Mouse (Mus musculus) E14TG2a.4 (cell line): ENCODE results near the gene Prss34.
A peak's percentile ranks its signal among the peaks of the same experiment; 100 is the strongest.

Experiments used
- H3K27me3 ChIP-seq: 2 replicates; pipeline ENCODE4 v1.6.1; 2014; ENCODE audit warnings: low read length, control low read depth; ENCODE audit not compliant: insufficient read depth
- H3K36me3 ChIP-seq: 2 replicates; pipeline ENCODE4 v1.6.1; 2014; ENCODE audit warnings: low read length, control low read depth; ENCODE audit not compliant: insufficient read depth
- H3K4me1 ChIP-seq: replicated peaks from 2 replicates; pipeline ENCODE4 v1.6.1; 2014; ENCODE audit warnings: low read depth, low read length, control low read depth
- H3K4me3 ChIP-seq: replicated peaks from 2 replicates; pipeline ENCODE4 v1.5.1; 2014; ENCODE audit warnings: mild to moderate bottlenecking, low read length
- H3K9me3 ChIP-seq: 2 replicates; pipeline ENCODE4 v1.6.1; 2014; ENCODE audit warnings: low read length, control low read depth
- CTCF ChIP-seq: conservative IDR thresholded peaks from 2 replicates; pipeline ENCODE4 v1.5.1; 2014; ENCODE audit warnings: low read length
- NANOG ChIP-seq: IDR thresholded peaks from 2 replicates; pipeline ENCODE4 v1.6.1; 2014; ENCODE audit warnings: borderline replicate concordance, low read length, mixed read lengths
- POU5F1 ChIP-seq: IDR thresholded peaks from 2 replicates; pipeline ENCODE4 v1.6.1; 2014; ENCODE audit warnings: low read length, borderline replicate concordance

Prss34 gene

GRCm38 (mm10) chr17:25288842-25289241 is 9.4 kb upstream of the Prss34 start:
- peaks cover 20% of the 10 kb centered on the region for H3K4me1 ChIP-seq
- H3K27me3 ChIP-seq = no peaks in the 10 kb centered on the region
- H3K4me3 ChIP-seq = no peak overlapping the region
- no peaks in the 10 kb centered on the region for H3K36me3 ChIP-seq
- TF ChIP-seq CTCF = peak; percentile 45
- no peak for TF ChIP-seq NANOG
- TF ChIP-seq POU5F1 = no peak
- no peaks in the 10 kb centered on the region for H3K9me3 ChIP-seq

- Histone ChIP-seq H3K4me3 (no peak overlapping the region), H3K27me3 (no peaks in the 10 kb centered on the region), H3K4me1 (peaks cover 13% of the 10 kb centered on the region), H3K36me3 (no peaks in the 10 kb centered on the region), H3K9me3 (no peaks in the 10 kb centered on the region)
- TF ChIP-seq NANOG = no peak
- no peak for TF ChIP-seq POU5F1
- TF ChIP-seq CTCF = no peak
Observed at GRCm38 (mm10) chr17:25290411-25290810, 7.8 kb upstream of the Prss34 start.

- H3K4me3 ChIP-seq = no peak overlapping the region
- no peaks in the 10 kb centered on the region for H3K36me3 ChIP-seq
- TF ChIP-seq POU5F1 (no peak), CTCF (no peak), NANOG (no peak)
- no peaks in the 10 kb centered on the region for H3K9me3 ChIP-seq
- peaks cover 5% of the 10 kb centered on the region; the same call in 1 of the 2 replicates for H3K27me3 ChIP-seq
- H3K4me1 ChIP-seq = peaks cover 8% of the 10 kb centered on the region; the same call in 1 of the 2 replicates
Observed at GRCm38 (mm10) chr17:25293495-25293894, 4.7 kb upstream of the Prss34 start.

GRCm38 (mm10) chr17:25294111-25294510 is 4.1 kb upstream of the Prss34 start:
- no peak overlapping the region for H3K4me3 ChIP-seq
- no peaks in the 10 kb centered on the region for H3K9me3 ChIP-seq
- no peak for TF ChIP-seq POU5F1
- TF ChIP-seq NANOG = no peak
- no peak for TF ChIP-seq CTCF
- H3K36me3 ChIP-seq = no peaks in the 10 kb centered on the region
- peaks cover 9% of the 10 kb centered on the region for H3K27me3 ChIP-seq
- 0 out of 2 replicates have a peak, but pooled peaks cover 8% of the 10 kb centered on the region for H3K4me1 ChIP-seq

DNA sequence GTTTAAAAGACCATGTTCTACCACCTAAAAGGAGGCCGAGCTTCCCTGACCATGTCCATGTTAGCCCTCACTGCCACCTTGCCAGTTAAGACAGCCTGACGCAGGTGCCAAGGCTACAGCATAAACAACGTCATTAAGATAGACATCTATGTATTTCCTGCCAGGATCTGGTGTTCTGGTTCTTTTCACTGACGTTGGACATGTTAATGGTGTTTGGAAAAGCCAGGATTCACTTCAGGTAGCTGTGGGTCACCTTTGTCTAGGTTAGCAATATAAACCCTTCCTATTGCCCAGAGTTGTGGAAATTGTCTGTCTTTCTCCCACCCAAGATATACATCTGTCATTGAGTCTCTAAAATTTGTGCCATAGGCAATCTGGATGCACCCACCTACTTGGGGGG is 10.2 kb downstream of the Prss34 start, which contains the start of gene Prss28:
Gene Prss28 (plus strand): TSS at position 301 of the 400 bp plus-strand sequence.
- H3K27me3 ChIP-seq = no peaks in the 10 kb centered on the region
- TF ChIP-seq NANOG (no peak), POU5F1 (no peak), CTCF (no peak)
- H3K4me1 ChIP-seq = no peaks in the 10 kb centered on the region
- no peak within 1 kb of the TSS for H3K4me3 ChIP-seq
- H3K36me3 ChIP-seq = no peaks in the 10 kb centered on the region
- H3K9me3 ChIP-seq = no peaks in the 10 kb centered on the region

DNA sequence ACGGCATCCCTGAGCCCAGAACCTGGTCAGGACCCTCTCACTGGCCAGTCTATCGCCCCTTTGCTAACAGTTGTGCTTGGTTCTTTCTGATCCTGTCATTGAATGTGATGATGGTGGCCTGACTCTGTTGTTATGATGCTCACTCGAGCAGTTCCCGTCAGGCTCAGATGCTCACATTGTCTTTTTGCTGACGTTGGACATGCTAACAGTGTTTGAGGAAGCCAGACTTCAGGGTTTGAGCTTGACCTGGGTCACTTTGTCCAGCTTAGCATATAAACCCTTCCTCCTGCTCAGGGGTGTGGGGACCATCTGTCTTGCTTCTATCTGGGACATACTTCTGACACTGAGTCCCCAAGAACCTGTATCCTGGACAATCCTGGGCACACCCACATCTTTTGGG is 20.2 kb downstream of the Prss34 start, which contains the start of gene Prss29:
Gene Prss29 (plus strand): TSS at position 301 of the 400 bp plus-strand sequence.
- no peaks in the 10 kb centered on the region; the same call in 1 of the 2 replicates for H3K27me3 ChIP-seq
- no peaks in the 10 kb centered on the region for H3K36me3 ChIP-seq
- no peak within 1 kb of the TSS for H3K4me3 ChIP-seq
- no peak for TF ChIP-seq POU5F1
- H3K9me3 ChIP-seq = no peaks in the 10 kb centered on the region
- 0 out of 2 replicates have a peak, but pooled peaks cover 4% of the 10 kb centered on the region for H3K4me1 ChIP-seq

- H3K9me3 ChIP-seq = no peaks in the 10 kb centered on the region
- no peak overlapping the region for H3K4me3 ChIP-seq
- no peaks in the 10 kb centered on the region; the same call in 1 of the 2 replicates for H3K27me3 ChIP-seq
- H3K36me3 ChIP-seq = no peaks in the 10 kb centered on the region
- no peak for TF ChIP-seq NANOG
- TF ChIP-seq CTCF = no peak
- no peak for TF ChIP-seq POU5F1
- no peaks in the 10 kb centered on the region for H3K4me1 ChIP-seq
Observed at GRCm38 (mm10) chr17:25320819-25321218, 22.6 kb downstream of the Prss34 start.

- H3K36me3 ChIP-seq = no peaks in the 10 kb centered on the region
- no peaks in the 10 kb centered on the region for H3K4me1 ChIP-seq
- no peak overlapping the region for H3K4me3 ChIP-seq
- no peaks in the 10 kb centered on the region; the same call in 1 of the 2 replicates for H3K27me3 ChIP-seq
- TF ChIP-seq POU5F1 (no peak), NANOG (no peak), CTCF (no peak)
- no peaks in the 10 kb centered on the region for H3K9me3 ChIP-seq
Observed at GRCm38 (mm10) chr17:25322930-25323329, 24.7 kb downstream of the Prss34 start.

- H3K36me3 ChIP-seq = no peaks in the 10 kb centered on the region
- TF ChIP-seq NANOG (no peak), POU5F1 (no peak), CTCF (no peak)
- H3K4me3 ChIP-seq = no peak overlapping the region
- H3K9me3 ChIP-seq = no peaks in the 10 kb centered on the region
- H3K27me3 ChIP-seq = peaks cover 31% of the 10 kb centered on the region
- no peaks in the 10 kb centered on the region for H3K4me1 ChIP-seq
Observed at GRCm38 (mm10) chr17:25332321-25332720, 34.1 kb downstream of the Prss34 start.
